ENCODE assay signal across 14 mouse cellular contexts in the genomic region with DNA sequence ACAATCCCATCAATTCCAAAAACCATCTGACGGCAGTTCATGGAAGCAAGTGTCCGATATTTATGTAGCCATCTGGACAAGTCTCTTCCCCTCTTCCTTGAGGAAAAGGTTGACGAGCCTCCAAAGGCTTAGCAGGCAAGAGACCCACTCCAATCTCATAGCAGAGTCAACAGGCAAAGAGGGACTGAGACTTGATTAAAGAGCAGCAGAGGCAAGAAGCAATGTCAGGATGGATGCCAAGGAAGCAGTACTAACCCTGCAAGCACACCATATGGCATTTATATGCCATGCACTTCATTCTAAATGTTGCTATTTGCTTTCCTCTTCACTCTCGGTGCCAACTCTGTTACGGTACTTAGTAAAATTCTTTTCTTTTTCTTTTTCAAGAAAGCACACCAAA.
DNase-seq lines count a peak whose midpoint lies in the region; ATAC-seq lines count a peak whose summit lies in the region.
"Had no signal": no experiment of that assay in that cellular context is flagged by ENCODE, and none has a peak within 500 bp of the region (broad histone marks: within the 10 kb centered on the region; RNA-seq: fewer than 3 reads in every experiment).

No protein-coding gene starts in this region.

- peak; percentile 84 for ATAC-seq in frontal cortex, adult (ENCODE audit: low TSS enrichment)
- peak; percentile 84; the same call in 1 of the 2 replicates for ATAC-seq in cerebellum, adult (ENCODE audit: insufficient number of reproducible peaks, low FRiP score, low TSS enrichment)
- ATAC-seq: inflammation-experienced regulatory T-cells, adult 6 months had no signal

- DNase-seq in frontal cortex, postnatal 14 days (ENCODE audit: low spot score in 2 of 2) = no peak
- peak; percentile 13 for DNase-seq in left cerebral cortex, adult 11 months (ENCODE audit: low spot score)
- DNase-seq in left cerebral cortex, adult 8-10 months (ENCODE audit: low spot score in 2 of 2) = no peak
- peak; percentile 83 to 84 for DNase-seq in cerebellum, postnatal 10 days
- no peak for DNase-seq in kidney, adult 9 months
- DNase-seq in thymus, postnatal 0 days (ENCODE audit: low spot score) = no peak
- DNase-seq: adrenal gland, adult 8-10 months; B cell, adult 2 months; liver; lung, adult 2 months; thymus, adult 18-20 months had no signal

Comparison
In these comparisons a context has a peak if more than half of its experiments do, and no peak if none do; other contexts are left out.
1. DNase-seq: peak in left cerebral cortex, adult 11 months (single experiment) and cerebellum, postnatal 10 days (2 of 2); none in frontal cortex, postnatal 14 days (0 of 2), left cerebral cortex, adult 8-10 months (0 of 2), kidney, adult 9 months (single experiment) and thymus, postnatal 0 days (single experiment).